Mouse (Mus musculus): ENCODE results near the gene Atp2c2.
A peak's percentile ranks its signal among the peaks of the same experiment; 100 is the strongest.

The Atp2c2 gene

GRCm38 (mm10) chr8:119702965-119703364 lies 3.2 kb downstream of the Atp2c2 start:
- no peak for DNase-seq (ENCODE audit: low read depth)

- no peak for DNase-seq (ENCODE audit: low read depth)
Measured at GRCm38 (mm10) chr8:119707146-119707545, 7.3 kb downstream of the Atp2c2 start.

- DNase-seq (ENCODE audit: low read depth): no peak
Measured at GRCm38 (mm10) chr8:119708471-119708870, 8.7 kb downstream of the Atp2c2 start.

GRCm38 (mm10) chr8:119708878-119709702 lies 9.3 kb downstream of the Atp2c2 start:
- no peak for DNase-seq (ENCODE audit: low read depth)

GRCm38 (mm10) chr8:119709703-119710093 lies 9.9 kb downstream of the Atp2c2 start:
- DNase-seq (ENCODE audit: low read depth): no peak

- peak; percentile 18 for DNase-seq (ENCODE audit: low read depth)
Measured at GRCm38 (mm10) chr8:119712226-119712625, 12.4 kb downstream of the Atp2c2 start.

GRCm38 (mm10) chr8:119713421-119713820 lies 13.6 kb downstream of the Atp2c2 start:
- no peak for DNase-seq (ENCODE audit: low read depth)

- DNase-seq (ENCODE audit: low read depth): no peak
Measured at GRCm38 (mm10) chr8:119715221-119715620, 15.4 kb downstream of the Atp2c2 start.

GRCm38 (mm10) chr8:119716730-119717299 lies 17.0 kb downstream of the Atp2c2 start:
- no peak for DNase-seq (ENCODE audit: low read depth)

- DNase-seq (ENCODE audit: low read depth): peak; percentile 39
Measured at GRCm38 (mm10) chr8:119717765-119718164, 18.0 kb downstream of the Atp2c2 start.

GRCm38 (mm10) chr8:119719011-119719501 lies 19.2 kb downstream of the Atp2c2 start:
- no peak for DNase-seq (ENCODE audit: low read depth)

GRCm38 (mm10) chr8:119722348-119722747 lies 22.5 kb downstream of the Atp2c2 start:
- DNase-seq (ENCODE audit: low read depth): no peak

GRCm38 (mm10) chr8:119723676-119724075 lies 23.9 kb downstream of the Atp2c2 start:
- DNase-seq (ENCODE audit: low read depth): no peak

- no peak for DNase-seq (ENCODE audit: low read depth)
Measured at GRCm38 (mm10) chr8:119724596-119724995, 24.8 kb downstream of the Atp2c2 start.

- peak; percentile 20 for DNase-seq (ENCODE audit: low read depth)
Measured at GRCm38 (mm10) chr8:119727093-119727492, 27.3 kb downstream of the Atp2c2 start.

- DNase-seq (ENCODE audit: low read depth): no peak
Measured at GRCm38 (mm10) chr8:119728351-119728895, 28.6 kb downstream of the Atp2c2 start.

- DNase-seq (ENCODE audit: low read depth): no peak
Measured at GRCm38 (mm10) chr8:119732072-119732471, 32.3 kb downstream of the Atp2c2 start.

GRCm38 (mm10) chr8:119736348-119736917 lies 36.6 kb downstream of the Atp2c2 start:
- no peak for DNase-seq (ENCODE audit: low read depth)

- DNase-seq (ENCODE audit: low read depth): no peak
Measured at GRCm38 (mm10) chr8:119737093-119737900, 37.5 kb downstream of the Atp2c2 start.

- no peak for DNase-seq (ENCODE audit: low read depth)
Measured at GRCm38 (mm10) chr8:119738129-119738907, 38.5 kb downstream of the Atp2c2 start.

- no peak for DNase-seq (ENCODE audit: low read depth)
Measured at GRCm38 (mm10) chr8:119740634-119741033, 40.8 kb downstream of the Atp2c2 start.
